ENCODE assay signal across 31 mouse cellular contexts in genomic region chr2:91627486-91627885, GRCm38 (mm10). TPM values are rescaled to one million over a fixed set of nuclear protein-coding genes. Genes with fewer than 3 reads are reported as not detected.
"Had no signal": no experiment of that assay in that cellular context is flagged by ENCODE, and none has a peak within 500 bp of the region (broad histone marks: within the 10 kb centered on the region; RNA-seq: fewer than 3 reads in every experiment).

No protein-coding gene starts in this region.

- H3K4me2 ChIP-seq: embryonic facial prominence, embryonic 12.5 days; embryonic facial prominence, embryonic 13.5 days; embryonic facial prominence, embryonic 15.5 days; forebrain, embryonic 12.5 days; forebrain, embryonic 13.5 days; forebrain, embryonic 15.5 days had no signal

- H3K9me3 ChIP-seq: embryonic facial prominence, embryonic 10.5 days; embryonic facial prominence, embryonic 12.5 days; embryonic facial prominence, embryonic 13.5 days; embryonic facial prominence, embryonic 15.5 days; forebrain, embryonic 10.5 days; forebrain, embryonic 12.5 days; forebrain, embryonic 13.5 days; forebrain, embryonic 15.5 days had no signal

- DNase-seq: cerebellum, adult 2 months; cerebellum, adult 8-10 months; cerebellum, adult 9-10 months; cerebellum, adult 9-11 months; cerebellum, postnatal 10 days; cerebellum, postnatal 14 days; cerebellum, postnatal 25 days; cerebellum, postnatal 36 days; embryo, embryonic 11 days; forebrain, postnatal 0 days; gastrocnemius, adult 2 months; gastrocnemius, postnatal 10 days; gastrocnemius, postnatal 14 days; gastrocnemius, postnatal 25 days; gastrocnemius, postnatal 36 days; heart, adult 18-20 months; heart, adult 2 months had no signal

- H3K27me3 ChIP-seq: embryonic facial prominence, embryonic 12.5 days; embryonic facial prominence, embryonic 13.5 days; embryonic facial prominence, embryonic 15.5 days; forebrain, embryonic 12.5 days; forebrain, embryonic 13.5 days; forebrain, embryonic 15.5 days had no signal

- H3K4me3 ChIP-seq: embryonic facial prominence, embryonic 10.5 days; embryonic facial prominence, embryonic 12.5 days; embryonic facial prominence, embryonic 13.5 days; embryonic facial prominence, embryonic 15.5 days; erythroblast, embryonic 14.5 days; forebrain, embryonic 10.5 days; forebrain, embryonic 12.5 days; forebrain, embryonic 13.5 days; forebrain, embryonic 15.5 days; gastrocnemius, adult 2 months; heart, adult 2 months had no signal

- H3K27ac ChIP-seq: embryonic facial prominence, embryonic 10.5 days; embryonic facial prominence, embryonic 12.5 days; embryonic facial prominence, embryonic 13.5 days; embryonic facial prominence, embryonic 15.5 days; forebrain, embryonic 10.5 days; forebrain, embryonic 12.5 days; forebrain, embryonic 13.5 days; forebrain, embryonic 15.5 days; gastrocnemius, adult 2 months; heart, adult 2 months had no signal

- H3K4me1 ChIP-seq: embryonic facial prominence, embryonic 10.5 days; embryonic facial prominence, embryonic 12.5 days; embryonic facial prominence, embryonic 13.5 days; embryonic facial prominence, embryonic 15.5 days; forebrain, embryonic 10.5 days; forebrain, embryonic 12.5 days; forebrain, embryonic 13.5 days; forebrain, embryonic 15.5 days had no signal

- H3K9ac ChIP-seq: embryonic facial prominence, embryonic 12.5 days; embryonic facial prominence, embryonic 13.5 days; embryonic facial prominence, embryonic 15.5 days; forebrain, embryonic 12.5 days; forebrain, embryonic 13.5 days; forebrain, embryonic 15.5 days; forebrain, postnatal 0 days had no signal

- ATAC-seq: forebrain, embryonic 13.5 days; forebrain, embryonic 14.5 days; forebrain, embryonic 15.5 days; forebrain, embryonic 16.5 days; forebrain, postnatal 0 days had no signal

RNA-seq across cellular contexts. Expression of gene F2, which starts 8.7 kb away (rescaled TPM):
- total RNA-seq: forebrain, postnatal 0 days; granulocyte monocyte progenitor cell, adult 5-6 weeks; heart, adult 18-20 months; heart, adult 2 months had no signal
- polyA plus RNA-seq: embryonic facial prominence, embryonic 11.5 days; forebrain, embryonic 10.5 days; forebrain, embryonic 11.5 days; forebrain, embryonic 16.5 days; forebrain, postnatal 0 days; heart, adult 2 months had no signal
